Mouse (Mus musculus): ENCODE data around the gene Olfr916.

The Olfr916 gene

GRCm38 (mm10) chr9:38659775-38660174, at the start of gene Olfr916:
Gene Olfr916 (minus strand): TSS chr9:38659875.
- no peak for DNase-seq (ENCODE audit: low spot score in 2 of 2)

GRCm38 (mm10) chr9:38674501-38674900, 14.8 kb upstream of the Olfr916 start, which contains the start of gene Olfr918:
Gene Olfr918 (minus strand): TSS chr9:38674601.
- no peak for DNase-seq (ENCODE audit: low spot score in 2 of 2)

GRCm38 (mm10) chr9:38672887-38673286, 13.2 kb upstream of the Olfr916 start:
- DNase-seq (ENCODE audit: low spot score in 2 of 2) = no peak

GRCm38 (mm10) chr9:38665742-38666141, 6.1 kb upstream of the Olfr916 start, which contains the start of gene Olfr917:
Gene Olfr917 (minus strand): TSS chr9:38665842.
- no peak for DNase-seq (ENCODE audit: low spot score in 2 of 2)

DNA sequence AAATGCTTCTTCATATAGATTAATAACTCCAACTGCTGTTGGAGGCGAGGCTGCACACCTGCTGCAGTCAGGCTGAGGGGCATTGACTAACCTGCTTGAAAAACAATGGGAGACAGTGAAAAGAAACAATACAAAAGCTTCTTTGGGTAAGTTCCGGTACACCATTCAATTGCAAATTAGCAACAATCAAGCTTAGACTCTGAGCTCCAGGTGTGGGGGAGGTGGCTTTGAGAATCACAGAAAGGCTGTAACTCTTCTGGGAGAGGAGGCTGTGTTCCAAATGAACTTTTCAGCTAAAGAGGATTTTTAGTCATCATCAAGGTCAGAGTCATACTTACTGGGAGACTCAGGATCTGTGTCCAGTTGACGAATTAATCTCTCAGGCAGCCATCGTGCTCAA, 27.3 kb downstream of the Olfr916 start:
- no peak for DNase-seq (ENCODE audit: low spot score in 2 of 2)
